Mouse (Mus musculus): ENCODE results near the gene Ccdc65.

Gene Ccdc65

GRCm38 (mm10) chr15:98737881-98738280 lies 29.9 kb downstream of the Ccdc65 start:
- DNase-seq (ENCODE audit: low spot score) = no peak

GRCm38 (mm10) chr15:98738796-98739195 lies 30.8 kb downstream of the Ccdc65 start:
- DNase-seq (ENCODE audit: low spot score) = no peak

- no peak for DNase-seq (ENCODE audit: low spot score)
Observed at GRCm38 (mm10) chr15:98740219-98740618, 32.2 kb downstream of the Ccdc65 start.

GRCm38 (mm10) chr15:98742766-98743428 lies 34.9 kb downstream of the Ccdc65 start:
- no peak for DNase-seq (ENCODE audit: low spot score)

GRCm38 (mm10) chr15:98743863-98744262 lies 35.9 kb downstream of the Ccdc65 start:
- peak; percentile 79 for DNase-seq (ENCODE audit: low spot score)

GRCm38 (mm10) chr15:98746344-98746965 lies 38.4 kb downstream of the Ccdc65 start:
- no peak for DNase-seq (ENCODE audit: low spot score)

- no peak for DNase-seq (ENCODE audit: low spot score)
Observed at GRCm38 (mm10) chr15:98747296-98747695, 39.3 kb downstream of the Ccdc65 start.

- DNase-seq (ENCODE audit: low spot score) = no peak
Observed at GRCm38 (mm10) chr15:98749093-98749492, 41.1 kb downstream of the Ccdc65 start.

- DNase-seq (ENCODE audit: low spot score) = no peak
Observed at GRCm38 (mm10) chr15:98753021-98753423, 45.0 kb downstream of the Ccdc65 start.

GRCm38 (mm10) chr15:98754125-98754524 lies 46.1 kb downstream of the Ccdc65 start:
- no peak for DNase-seq (ENCODE audit: low spot score)

GRCm38 (mm10) chr15:98762201-98762621 lies 54.2 kb downstream of the Ccdc65 start:
- DNase-seq (ENCODE audit: low spot score) = peak; percentile 69

- DNase-seq (ENCODE audit: low spot score) = peak; percentile 98
Observed at GRCm38 (mm10) chr15:98762670-98763529, 54.9 kb downstream of the Ccdc65 start, which contains the start of gene Arf3. TSS of gene Arf3 (minus strand) at chr15:98763214.

- no peak for DNase-seq (ENCODE audit: low spot score)
Observed at GRCm38 (mm10) chr15:98765929-98766328, 57.9 kb downstream of the Ccdc65 start.

- no peak for DNase-seq (ENCODE audit: low spot score)
Observed at GRCm38 (mm10) chr15:98768259-98768658, 60.3 kb downstream of the Ccdc65 start.

GRCm38 (mm10) chr15:98771813-98772425 lies 63.9 kb downstream of the Ccdc65 start:
- no peak for DNase-seq (ENCODE audit: low spot score)

- DNase-seq (ENCODE audit: low spot score) = peak; percentile 61
Observed at GRCm38 (mm10) chr15:98772511-98773211, 64.7 kb downstream of the Ccdc65 start.
